Mouse (Mus musculus) right cerebral cortex, postnatal 10 days (tissue): ENCODE results near the gene Gm17364.
A peak's percentile ranks its signal among the peaks of the same experiment; 100 is the strongest.
"Not testable (repeated sequence)": the region's sequence is repeated elsewhere in the genome, so short reads cannot be mapped to it uniquely, and the experiment has no call there.

Experiments used
- DNase-seq, 2 experiments: peaks; one replicate each; pipeline ENCODE4 v3.0.0; 2021; ENCODE audit warnings: low spot score in 2 of 2

The Gm17364 gene

DNA sequence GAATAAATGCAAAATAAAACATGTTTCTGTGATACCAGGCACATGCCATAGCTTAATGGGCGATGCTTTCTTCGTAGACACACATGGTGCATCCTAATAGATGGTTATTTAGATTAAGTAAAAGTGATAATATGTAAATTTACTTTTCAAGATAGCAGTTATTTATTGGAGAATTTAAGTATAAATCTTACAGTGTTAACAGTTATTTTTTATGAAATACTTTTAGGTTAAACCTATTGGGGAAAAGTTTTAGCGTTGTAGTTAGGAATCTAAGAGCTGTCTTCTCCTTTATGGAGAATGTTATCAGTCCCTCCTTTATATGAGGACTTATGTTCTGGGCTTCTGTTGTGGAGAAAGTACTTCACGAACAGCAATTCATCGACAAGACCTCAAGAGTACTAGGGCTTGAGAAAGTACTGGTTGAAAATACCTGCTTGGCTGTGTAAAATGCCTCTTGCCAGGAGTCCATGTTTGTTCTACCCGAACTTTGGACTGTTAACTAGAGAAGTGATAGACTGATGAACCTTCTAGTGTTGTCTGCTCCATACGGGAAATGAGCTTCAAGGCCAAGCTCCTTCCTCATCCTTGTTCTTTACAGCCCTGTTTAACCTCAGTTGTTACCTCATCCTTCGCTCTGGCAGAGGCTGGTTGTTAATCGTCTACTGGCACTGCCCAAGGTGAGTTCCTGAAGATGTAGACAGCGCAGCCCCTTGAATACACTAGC lies at the start of gene Gm17364:
Gene Gm17364 (minus strand): TSS at position 51 of the 724 bp plus-strand sequence.
- DNase-seq: peak in 1 of 2 experiments; percentile 10

- no peak for DNase-seq
Observed at GRCm38 (mm10) chr13:41321433-41321832, 47.7 kb upstream of the Gm17364 start.

- no peak for DNase-seq
Observed at GRCm38 (mm10) chr13:41320749-41321148, 47.0 kb upstream of the Gm17364 start.

GRCm38 (mm10) chr13:41302716-41303115 lies 28.9 kb upstream of the Gm17364 start:
- DNase-seq: peak; percentile 71 to 84

DNA sequence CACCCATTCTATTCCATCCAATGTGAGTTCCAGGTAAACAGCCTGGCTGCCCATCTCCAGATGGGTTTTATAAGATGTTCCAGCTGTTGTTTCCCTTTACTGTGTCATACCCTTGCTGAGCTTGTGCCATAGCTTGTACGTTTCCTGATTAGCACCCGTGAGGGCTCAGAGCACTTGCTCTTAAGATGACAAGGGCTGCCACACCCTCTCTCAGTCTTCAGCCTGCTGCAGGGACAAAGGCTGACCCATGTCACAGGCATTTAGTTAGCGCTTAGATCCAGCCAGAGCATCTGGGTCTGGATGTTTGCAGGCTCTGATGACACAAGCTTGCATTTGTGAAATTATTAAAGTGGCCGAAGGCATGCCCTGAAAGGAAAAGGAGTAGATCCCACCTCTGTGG lies 26.3 kb upstream of the Gm17364 start:
- no peak for DNase-seq

DNA sequence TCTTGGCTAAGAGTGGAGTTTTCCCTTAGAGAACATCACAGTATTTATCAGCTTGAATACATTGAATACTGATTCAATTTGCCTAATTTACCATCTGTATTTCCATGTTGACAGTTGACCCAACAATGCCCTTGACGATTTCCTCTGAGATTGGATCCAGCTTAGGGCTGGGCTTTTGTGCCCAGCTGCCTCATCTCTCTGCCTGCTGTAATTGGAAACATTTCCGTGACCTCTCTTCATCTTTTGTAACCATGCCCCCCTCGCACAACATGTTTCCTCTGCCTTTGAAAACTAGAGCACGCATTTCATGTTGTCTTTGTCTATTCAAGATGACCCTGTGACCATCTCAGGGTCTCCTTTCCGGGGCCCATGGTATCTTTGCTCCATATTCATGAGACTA lies 25.2 kb upstream of the Gm17364 start:
- DNase-seq: no peak

DNA sequence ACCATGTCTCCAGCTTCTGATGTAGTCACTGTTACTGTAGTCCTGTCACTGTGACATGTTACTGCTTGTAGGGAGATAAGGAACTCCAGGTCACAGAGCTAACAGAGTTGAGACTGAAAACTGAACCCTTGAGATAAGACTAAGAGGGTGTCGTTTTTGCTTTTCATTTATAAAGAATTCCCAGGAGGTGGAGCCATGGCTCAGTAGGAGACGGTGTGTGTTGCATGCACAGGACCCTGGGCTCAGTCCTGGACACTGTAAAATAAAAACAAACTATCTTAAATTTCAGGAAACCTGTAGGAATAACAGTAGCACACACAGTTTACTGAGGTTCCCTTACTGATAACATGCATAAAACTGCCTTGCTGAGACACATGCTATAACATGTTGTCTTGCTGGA lies 24.8 kb upstream of the Gm17364 start:
- DNase-seq: no peak

- no peak for DNase-seq
Observed at GRCm38 (mm10) chr13:41296396-41296795, 22.6 kb upstream of the Gm17364 start.

GRCm38 (mm10) chr13:41295886-41296285 lies 22.1 kb upstream of the Gm17364 start:
- DNase-seq: no peak

- no peak for DNase-seq
Observed at GRCm38 (mm10) chr13:41293595-41293994, 19.8 kb upstream of the Gm17364 start.

GRCm38 (mm10) chr13:41291466-41291974 lies 17.7 kb upstream of the Gm17364 start:
- DNase-seq: no peak

- no peak for DNase-seq
Observed at GRCm38 (mm10) chr13:41286285-41286684, 12.5 kb upstream of the Gm17364 start.

DNA sequence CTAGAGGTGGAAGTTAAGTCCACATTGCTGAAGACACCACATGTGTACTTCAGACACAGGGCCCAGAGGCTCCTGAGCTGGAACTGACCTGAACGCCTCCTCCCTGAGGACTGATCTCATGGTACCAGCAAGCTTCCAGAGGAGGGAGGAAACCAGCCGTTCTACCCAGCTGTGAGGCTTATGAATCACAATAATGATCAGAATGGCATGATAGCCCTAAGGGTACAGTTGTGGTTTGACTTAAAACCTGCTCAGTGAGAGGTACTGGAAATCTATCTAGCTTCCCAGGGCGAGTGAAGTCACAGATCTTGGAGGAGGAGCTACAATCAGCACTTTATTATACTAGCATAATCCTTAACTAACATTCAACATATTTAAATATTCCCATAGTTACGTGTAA lies 11.7 kb upstream of the Gm17364 start:
- no peak for DNase-seq

DNA sequence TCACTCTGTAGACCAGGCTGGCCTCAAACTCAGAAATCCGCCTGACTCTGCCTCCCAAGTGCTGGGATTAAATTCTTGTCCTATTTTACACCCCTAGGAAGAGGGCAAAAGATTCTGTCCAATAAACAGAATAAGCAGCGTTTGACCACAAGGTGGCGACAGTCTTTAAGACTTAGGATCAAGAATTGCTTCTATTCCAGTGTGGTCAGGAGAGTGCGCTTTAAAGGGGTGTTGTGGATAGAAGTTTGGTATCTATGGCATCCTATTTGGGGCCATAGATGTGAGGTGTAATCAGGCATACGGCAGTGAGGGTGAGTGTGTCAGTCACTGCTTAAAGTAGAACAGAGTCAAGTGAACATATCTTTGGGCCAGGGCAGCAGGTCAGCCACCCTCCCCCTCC lies 9.5 kb upstream of the Gm17364 start:
- DNase-seq: peak; percentile 69 to 79

DNA sequence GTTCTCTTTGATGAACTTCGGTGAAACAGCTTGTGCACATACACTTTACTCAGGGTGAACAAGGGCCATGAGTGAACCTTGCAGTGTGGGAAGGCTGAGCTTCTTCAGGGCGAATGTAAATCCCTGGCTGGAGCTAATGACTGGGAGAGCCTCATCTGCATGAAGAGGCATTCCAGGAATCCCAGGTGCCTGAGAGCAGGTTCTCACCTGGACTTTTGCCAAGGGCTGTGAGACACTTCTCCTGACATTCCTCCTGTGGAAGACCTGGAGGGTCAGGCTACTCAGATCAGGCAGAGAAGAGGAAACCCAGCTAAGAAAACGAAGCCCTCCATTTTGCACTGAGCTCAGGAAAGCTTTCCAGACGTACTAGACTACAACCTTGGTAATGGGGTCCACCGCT lies 6.9 kb upstream of the Gm17364 start:
- no peak for DNase-seq

DNA sequence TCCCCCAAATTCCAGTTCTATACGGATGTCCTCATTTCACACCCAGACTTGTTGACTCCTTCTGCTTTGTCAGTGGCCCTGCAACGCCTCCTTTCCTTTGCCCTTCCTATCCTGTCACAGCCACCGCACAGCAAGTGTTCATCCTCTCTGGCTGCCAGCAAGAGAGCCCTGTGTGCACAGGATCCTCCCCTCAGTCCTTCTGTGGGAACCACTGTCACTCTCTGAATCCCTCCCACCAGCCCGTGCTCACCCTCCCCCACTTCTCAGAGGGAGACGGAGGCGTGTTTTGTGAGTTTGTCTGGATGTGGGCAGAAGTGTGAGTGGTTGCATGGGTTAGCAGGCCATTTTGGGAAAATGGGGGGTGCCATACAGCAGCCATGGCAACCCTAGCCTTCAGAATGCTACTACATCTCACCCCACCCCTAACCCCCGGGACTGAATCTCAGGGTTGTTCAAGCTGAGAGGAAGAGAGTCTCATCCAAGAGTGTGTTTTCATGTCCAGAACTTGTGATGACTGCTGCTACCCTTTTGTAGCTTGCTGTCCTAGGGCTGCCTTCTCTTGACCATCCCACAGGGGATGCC lies 5.9 kb downstream of the Gm17364 start:
- peak; percentile 45 to 47 for DNase-seq

- DNase-seq: no peak
Observed at GRCm38 (mm10) chr13:41263304-41264006, 10.3 kb downstream of the Gm17364 start.

GRCm38 (mm10) chr13:41261617-41262016 lies 12.2 kb downstream of the Gm17364 start:
- not testable (repeated sequence) for DNase-seq

DNA sequence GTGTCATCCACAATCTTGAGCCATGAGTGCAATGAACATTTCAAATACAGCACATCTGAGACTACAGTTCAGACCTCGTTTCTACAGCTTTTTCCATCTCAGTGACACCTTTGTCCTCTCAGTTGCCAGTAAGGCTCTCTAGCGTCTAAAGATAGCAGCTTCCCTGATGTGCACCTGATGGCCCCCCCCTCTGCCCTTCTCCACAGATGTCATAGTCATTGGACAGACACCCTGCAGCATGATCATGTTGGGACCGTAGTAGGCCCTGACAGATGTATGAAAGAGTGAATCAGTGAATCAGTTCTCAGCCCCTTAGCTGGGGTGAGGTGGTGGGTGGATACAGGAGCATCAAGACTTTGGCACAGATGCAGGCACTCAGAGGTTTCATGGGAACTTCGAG lies 15.9 kb downstream of the Gm17364 start:
- DNase-seq: no peak

- DNase-seq: no peak
Observed at GRCm38 (mm10) chr13:41256962-41257361, 16.8 kb downstream of the Gm17364 start.

- DNase-seq: no peak
Observed at GRCm38 (mm10) chr13:41256126-41256525, 17.7 kb downstream of the Gm17364 start.

DNA sequence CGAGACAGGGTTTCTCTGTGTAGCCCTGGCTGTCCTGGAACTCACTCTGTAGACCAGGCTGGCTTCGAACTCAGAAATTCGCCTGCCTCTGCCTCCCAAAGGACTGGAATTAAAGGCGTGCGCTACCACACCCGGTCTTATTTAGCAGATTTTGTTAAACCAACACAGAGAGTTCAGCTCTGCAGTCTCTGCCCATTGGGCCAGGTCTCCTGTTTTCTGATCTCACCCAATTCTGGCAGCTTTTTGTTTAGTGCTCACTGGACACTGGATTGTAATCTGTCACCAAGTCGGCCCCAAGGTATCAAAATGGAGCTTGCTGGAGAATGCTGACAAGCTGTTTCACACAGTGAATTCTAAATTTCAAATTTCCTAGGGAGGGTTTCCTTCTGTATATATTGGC lies 21.0 kb downstream of the Gm17364 start:
- DNase-seq: no peak

GRCm38 (mm10) chr13:41252141-41252540 lies 21.6 kb downstream of the Gm17364 start:
- no peak for DNase-seq
